Mouse (Mus musculus): ENCODE measurements around the gene Tmem221. TPM values are rescaled to one million over a fixed set of nuclear protein-coding genes. Genes with fewer than 3 reads are reported as not detected.
"Not testable (repeated sequence)": the region's sequence is repeated elsewhere in the genome, so short reads cannot be mapped to it uniquely, and the experiment has no call there.

The Tmem221 gene
- total and polyA plus RNA-seq, 3 experiments, result 1.7 to 5.1 TPM; not detected in 1

- TF ChIP-seq CHD1 (IDR thresholded peaks at IDR 0.05; ENCODE audit: low read depth, low read length), result no peak
- TF ChIP-seq MXI1 (IDR thresholded peaks at IDR 0.05; ENCODE audit: low read depth, low read length), result peak; percentile 35; the same call in 1 of the 2 replicates
- no peak for TF ChIP-seq TCF12 (IDR thresholded peaks at IDR 0.05; ENCODE audit: low read depth, low read length)
- TF ChIP-seq RAD21 (IDR thresholded peaks at IDR 0.05; ENCODE audit: low read depth, low read length), result peak; percentile 66
- TF ChIP-seq GABPA (IDR thresholded peaks at IDR 0.05; ENCODE audit: low read depth, low read length), result no peak
- peak; percentile 60; the same call in 1 of the 2 replicates for TF ChIP-seq MAZ (IDR thresholded peaks at IDR 0.05; ENCODE audit: low read depth, low read length)
- TF ChIP-seq UBTF (IDR thresholded peaks at IDR 0.05; ENCODE audit: borderline replicate concordance, insufficient read depth, low read depth, low read length), result no peak
- 0 out of 2 replicates have a peak, but pooled peaks have one; percentile 28 for TF ChIP-seq ZNF384 (IDR thresholded peaks at IDR 0.05; ENCODE audit: low read depth, low read length)
- TF ChIP-seq ETS1 (IDR thresholded peaks at IDR 0.05; ENCODE audit: low read depth, low read length), result no peak
- TF ChIP-seq RCOR1 (IDR thresholded peaks at IDR 0.05; ENCODE audit: low read depth, low read length), result no peak
- TF ChIP-seq CHD2 (IDR thresholded peaks at IDR 0.05; ENCODE audit: low read length), result no peak
- TF ChIP-seq GATA1 (IDR thresholded peaks at IDR 0.05; ENCODE audit: low read depth, low read length), result no peak
Observed at GRCm38 (mm10) chr8:71521634-71522033, 37.0 kb downstream of the Tmem221 start (continued).

- H3K27ac ChIP-seq (ENCODE audit: control insufficient read depth, low read depth, low read length); H3K9me3 ChIP-seq (replicated peaks; ENCODE audit: insufficient read depth, low read length); H3K27me3 ChIP-seq (ENCODE audit: control insufficient read depth in 1 of 2, insufficient read depth in 2 of 2, low read length in 2 of 2); H3K4me3 ChIP-seq (ENCODE audit: control insufficient read depth in 1 of 2, insufficient read depth in 1 of 2, low read depth in 2 of 2, low read length in 2 of 2); H3K36me3 ChIP-seq (ENCODE audit: control insufficient read depth in 1 of 2, insufficient read depth in 2 of 2, low read length in 2 of 2); H3K9ac ChIP-seq (ENCODE audit: control insufficient read depth, low read depth, low read length, poor library complexity, severe bottlenecking); H3K79me2 ChIP-seq (ENCODE audit: control insufficient read depth, insufficient read depth, low read length, poor library complexity); H3K4me1 ChIP-seq (ENCODE audit: control insufficient read depth in 1 of 2, insufficient read depth in 2 of 2, low read length in 2 of 2): not testable (repeated sequence)
- TF ChIP-seq CTCF (IDR thresholded peaks at IDR 0.05 in 2 of 3, conservative IDR thresholded peaks at IDR 0.05 in 1 of 3; ENCODE audit: control insufficient read depth in 1 of 3, insufficient read depth in 1 of 3, low read depth in 2 of 3, low read length in 3 of 3, poor library complexity in 1 of 3, severe bottlenecking in 1 of 3) (peak; percentile 41 to 63 (median 56)), RAD21 (IDR thresholded peaks at IDR 0.05; ENCODE audit: low read depth, low read length) (peak; percentile 30), SMC3 (IDR thresholded peaks at IDR 0.05; ENCODE audit: low read depth, low read length) (peak; percentile 42), ZNF384 (IDR thresholded peaks at IDR 0.05; ENCODE audit: low read depth, low read length) (0 out of 2 replicates have a peak, but pooled peaks have one; percentile 34), ZC3H11A (IDR thresholded peaks at IDR 0.05; ENCODE audit: low read depth, low read length) (peak; percentile 31; the same call in 1 of the 2 replicates)
- DNase-seq (ENCODE audit: low read depth, low spot score), result peak; percentile 81
Observed at GRCm38 (mm10) chr8:71519037-71519825, 39.4 kb downstream of the Tmem221 start.

- Histone ChIP-seq H3K9me3 (replicated peaks; ENCODE audit: insufficient read depth, low read length) (no peaks in the 10 kb centered on the region), H3K79me2 (ENCODE audit: control insufficient read depth, insufficient read depth, low read length, poor library complexity) (no peaks in the 10 kb centered on the region), H3K4me3 (ENCODE audit: control insufficient read depth in 1 of 2, insufficient read depth in 1 of 2, low read depth in 2 of 2, low read length in 2 of 2) (no peak overlapping the region), H3K4me1 (ENCODE audit: control insufficient read depth in 1 of 2, insufficient read depth in 2 of 2, low read length in 2 of 2) (peaks cover 2 to 12% of the 10 kb centered on the region in 2 experiments; a peak in 3 of 4 replicates), H3K36me3 (ENCODE audit: control insufficient read depth in 1 of 2, insufficient read depth in 2 of 2, low read length in 2 of 2) (peaks cover 0 to 3% of the 10 kb centered on the region in 2 experiments; a peak in 2 of 4 replicates), H3K27me3 (ENCODE audit: control insufficient read depth in 1 of 2, insufficient read depth in 2 of 2, low read length in 2 of 2) (peaks cover 0 to 2% of the 10 kb centered on the region in 2 experiments; a peak in 1 of 4 replicates), H3K27ac (ENCODE audit: control insufficient read depth, low read depth, low read length) (no peak overlapping the region), H3K9ac (ENCODE audit: control insufficient read depth, low read depth, low read length, poor library complexity, severe bottlenecking) (no peak overlapping the region)
- no peak for TF ChIP-seq GABPA (IDR thresholded peaks at IDR 0.05; ENCODE audit: low read depth, low read length)
- TF ChIP-seq NRF1 (IDR thresholded peaks at IDR 0.05; ENCODE audit: insufficient read depth, low read depth, low read length, poor library complexity, severe bottlenecking), result no peak
- TF ChIP-seq CHD2 (IDR thresholded peaks at IDR 0.05; ENCODE audit: low read length), result no peak
- TF ChIP-seq TBP (IDR thresholded peaks at IDR 0.05; ENCODE audit: low read depth, low read length), result no peak
- TF ChIP-seq MAFK (IDR thresholded peaks at IDR 0.05; ENCODE audit: borderline replicate concordance, low read depth, low read length), result no peak
- TF ChIP-seq MYB (IDR thresholded peaks at IDR 0.05; ENCODE audit: low read depth, low read length), result no peak
- TF ChIP-seq MEF2A (IDR thresholded peaks at IDR 0.05; ENCODE audit: extremely low read depth, insufficient replicate concordance, low read depth, low read length, poor library complexity, severe bottlenecking), result no peak
- TF ChIP-seq BHLHE40 (IDR thresholded peaks at IDR 0.05; ENCODE audit: borderline replicate concordance, low read depth, low read length), result no peak
- no peak for TF ChIP-seq MAX (IDR thresholded peaks at IDR 0.05; ENCODE audit: low read length)
- TF ChIP-seq CTCF (IDR thresholded peaks at IDR 0.05 in 2 of 3, conservative IDR thresholded peaks at IDR 0.05 in 1 of 3; ENCODE audit: control insufficient read depth in 1 of 3, insufficient read depth in 1 of 3, low read depth in 2 of 3, low read length in 3 of 3, poor library complexity in 1 of 3, severe bottlenecking in 1 of 3), result no peak
- TF ChIP-seq ELF1 (IDR thresholded peaks at IDR 0.05; ENCODE audit: low read depth, low read length), result no peak
- no peak for TF ChIP-seq HCFC1 (IDR thresholded peaks at IDR 0.05; ENCODE audit: low read depth, low read length)
- no peak for TF ChIP-seq EP300 (IDR thresholded peaks at IDR 0.05; ENCODE audit: low read depth in 1 of 2, low read length in 2 of 2)
- no peak for DNase-seq (ENCODE audit: low read depth, low spot score)
Observed at GRCm38 (mm10) chr8:71516786-71517185, 41.9 kb downstream of the Tmem221 start.
